Mouse (Mus musculus) kidney, adult 2 months (tissue): ENCODE results near the gene Cap2.

Experiments
- CTCF ChIP-seq: fragments of 200-500 bp; conservative IDR thresholded peaks from 2 replicates; pipeline ENCODE4 v1.5.1; 2011; ENCODE audit warnings: low read depth, mild to moderate bottlenecking, control low read depth, low read length, moderate library complexity, mixed read lengths; ENCODE audit not compliant: insufficient read depth, insufficient read length
- POLR2A ChIP-seq: fragments of 200-500 bp; IDR thresholded peaks from one replicate; pipeline ENCODE4 v1.6.1; 2011; ENCODE audit warnings: low read depth, low read length, control low read depth

GRCm38 (mm10) chr13:46539284-46539683 lies 37.6 kb downstream of the Cap2 start:
- TF ChIP-seq CTCF (no peak), POLR2A (no peak)
